Mouse (Mus musculus) testis, adult 2 months (tissue): ENCODE data around the gene Psat1. TPM values are rescaled to one million over a fixed set of nuclear protein-coding genes. Genes with fewer than 3 reads are reported as not detected.

Source experiments
- H3K27ac ChIP-seq: fragments of 200-500 bp; 2 replicates; pipeline ENCODE4 v1.5.1; 2012; ENCODE audit warnings: low read depth, low read length; ENCODE audit not compliant: control insufficient read depth, insufficient read depth
- H3K27me3 ChIP-seq: fragments of 200-500 bp; 2 replicates; pipeline ENCODE4 v1.6.1; 2012; ENCODE audit warnings: mild to moderate bottlenecking, low read length, moderate library complexity; ENCODE audit not compliant: control insufficient read depth, insufficient read depth
- H3K36me3 ChIP-seq: fragments of 200-500 bp; 2 replicates; pipeline ENCODE4 v1.6.1; 2012; ENCODE audit warnings: mild to moderate bottlenecking, low read length; ENCODE audit not compliant: control insufficient read depth, insufficient read depth
- H3K4me1 ChIP-seq: fragments of 200-500 bp; 2 replicates; pipeline ENCODE4 v1.6.1; 2012; ENCODE audit warnings: low read length; ENCODE audit not compliant: control insufficient read depth, insufficient read depth
- H3K4me3 ChIP-seq: fragments of 200-500 bp; 2 replicates; pipeline ENCODE4 v1.5.1; 2012; ENCODE audit warnings: low read depth, mild to moderate bottlenecking, low read length, moderate library complexity, mixed read lengths; ENCODE audit not compliant: control insufficient read depth
- CTCF ChIP-seq: fragments of 200-500 bp; IDR thresholded peaks from 2 replicates; pipeline ENCODE4 v1.5.1; 2012; ENCODE audit warnings: low read depth, mild to moderate bottlenecking, inconsistent platforms, low read length, moderate library complexity; ENCODE audit not compliant: control insufficient read depth, insufficient read depth, insufficient replicate concordance
- POLR2A ChIP-seq: fragments of 200-500 bp; IDR thresholded peaks from 2 replicates; pipeline ENCODE4 v1.6.1; 2012; ENCODE audit warnings: low read depth, mild to moderate bottlenecking, inconsistent platforms, low read length, moderate library complexity; ENCODE audit not compliant: control insufficient read depth
- polyA plus RNA-seq: library from polyadenylated mRNA; depleted of rRNA; stranded (reverse); fragments of >200 nt; gene quantifications from 2 replicates; pipeline ENCODE4 v1.2.3, GENCODE M21; 2012

Psat1 gene
- polyA plus RNA-seq, 1 experiment, result 13.5 TPM

DNA sequence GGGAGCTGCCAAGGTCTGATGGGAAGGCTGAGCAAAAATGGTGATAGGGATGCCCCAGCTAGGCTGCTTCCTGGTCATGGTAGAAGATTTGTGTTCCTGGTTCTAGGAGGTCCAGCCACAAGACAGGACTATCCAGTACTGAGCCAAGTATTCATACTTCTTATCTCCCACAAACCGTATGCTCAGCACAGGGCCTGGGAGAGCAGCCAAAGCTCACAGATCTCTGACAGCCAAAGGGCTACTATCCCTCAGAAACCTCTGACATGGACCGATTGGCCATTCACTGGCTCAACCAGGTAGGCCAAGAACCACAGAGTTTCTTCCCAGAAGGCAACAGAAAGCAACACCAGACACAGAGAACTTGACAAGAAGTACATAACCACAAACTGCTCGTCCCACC lies 36.1 kb downstream of the Psat1 start:
- no peaks in the 10 kb centered on the region for H3K36me3 ChIP-seq
- H3K27ac ChIP-seq, result no peak overlapping the region
- H3K4me1 ChIP-seq, result no peaks in the 10 kb centered on the region
- no peak overlapping the region for H3K4me3 ChIP-seq
- TF ChIP-seq POLR2A, result no peak
- no peak for TF ChIP-seq CTCF
- H3K27me3 ChIP-seq, result no peaks in the 10 kb centered on the region

DNA sequence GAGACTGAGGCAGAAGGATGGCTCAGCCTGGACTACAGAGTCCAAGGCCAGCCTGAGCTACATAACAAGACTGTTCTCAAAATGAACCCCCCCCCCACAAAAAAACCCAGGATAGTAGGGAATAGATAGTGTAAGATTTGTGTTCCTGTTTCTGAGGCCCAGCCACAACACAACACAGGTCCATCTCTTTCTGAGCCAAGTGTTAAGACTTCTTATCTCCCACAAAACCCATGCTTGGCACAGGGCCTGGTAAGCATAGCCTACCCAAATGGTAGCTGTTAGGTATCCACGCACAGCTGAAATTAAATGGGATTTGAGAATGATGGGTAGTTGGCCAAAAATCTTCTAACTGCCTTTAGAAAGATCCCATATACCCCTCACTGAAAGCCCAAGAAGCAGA lies 36.6 kb downstream of the Psat1 start:
- Histone ChIP-seq H3K36me3 (no peaks in the 10 kb centered on the region), H3K27ac (no peak overlapping the region), H3K4me1 (no peaks in the 10 kb centered on the region), H3K27me3 (no peaks in the 10 kb centered on the region), H3K4me3 (no peak overlapping the region)
- TF ChIP-seq POLR2A (no peak), CTCF (no peak)

DNA sequence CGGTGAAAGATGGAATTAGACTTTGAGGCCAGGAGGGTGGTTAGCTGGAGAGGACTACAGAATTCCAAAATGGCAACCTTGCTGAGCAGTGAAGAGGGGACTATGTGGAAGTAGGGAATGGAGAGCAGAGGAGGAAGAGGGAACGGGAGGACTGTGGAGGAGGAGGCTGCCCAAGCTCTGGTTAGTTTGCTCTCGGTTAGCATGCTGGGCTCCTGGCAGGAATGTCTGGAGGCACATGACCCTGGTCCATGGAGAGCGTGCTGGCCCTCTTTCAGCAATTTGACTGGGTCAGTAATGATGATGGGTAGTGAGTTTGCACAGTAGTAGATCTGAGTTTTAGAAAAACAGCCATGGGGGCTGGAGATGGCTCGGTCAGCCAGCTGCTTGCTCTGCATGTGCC lies 39.1 kb downstream of the Psat1 start:
- no peak for TF ChIP-seq POLR2A
- no peak for TF ChIP-seq CTCF
- no peaks in the 10 kb centered on the region for H3K4me1 ChIP-seq
- H3K27me3 ChIP-seq, result no peaks in the 10 kb centered on the region
- H3K4me3 ChIP-seq, result no peak overlapping the region
- H3K27ac ChIP-seq, result no peak overlapping the region
- H3K36me3 ChIP-seq, result no peaks in the 10 kb centered on the region

DNA sequence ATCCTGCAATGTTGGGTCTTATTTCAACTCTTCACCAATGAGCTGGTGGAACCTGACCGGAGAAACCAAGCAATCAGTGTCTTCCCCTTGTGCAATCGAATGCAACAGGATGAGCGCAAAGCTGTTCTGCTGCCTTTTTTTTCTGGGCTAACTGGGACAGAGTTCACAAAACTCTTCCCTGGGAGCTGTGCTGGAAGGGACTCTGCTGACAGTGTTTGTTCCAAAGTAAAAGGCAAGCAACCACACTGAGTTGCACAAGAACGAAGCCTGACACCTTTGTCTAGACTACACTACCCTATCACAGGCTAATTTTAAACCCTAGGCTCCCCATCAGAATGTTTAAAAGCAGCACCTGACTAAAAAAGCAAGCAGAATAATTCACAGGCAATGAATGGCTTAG lies 42.4 kb downstream of the Psat1 start:
- Histone ChIP-seq H3K27me3 (no peaks in the 10 kb centered on the region), H3K4me3 (no peak overlapping the region), H3K27ac (no peak overlapping the region), H3K36me3 (no peaks in the 10 kb centered on the region), H3K4me1 (no peaks in the 10 kb centered on the region)
- TF ChIP-seq POLR2A, result no peak
- no peak for TF ChIP-seq CTCF

DNA sequence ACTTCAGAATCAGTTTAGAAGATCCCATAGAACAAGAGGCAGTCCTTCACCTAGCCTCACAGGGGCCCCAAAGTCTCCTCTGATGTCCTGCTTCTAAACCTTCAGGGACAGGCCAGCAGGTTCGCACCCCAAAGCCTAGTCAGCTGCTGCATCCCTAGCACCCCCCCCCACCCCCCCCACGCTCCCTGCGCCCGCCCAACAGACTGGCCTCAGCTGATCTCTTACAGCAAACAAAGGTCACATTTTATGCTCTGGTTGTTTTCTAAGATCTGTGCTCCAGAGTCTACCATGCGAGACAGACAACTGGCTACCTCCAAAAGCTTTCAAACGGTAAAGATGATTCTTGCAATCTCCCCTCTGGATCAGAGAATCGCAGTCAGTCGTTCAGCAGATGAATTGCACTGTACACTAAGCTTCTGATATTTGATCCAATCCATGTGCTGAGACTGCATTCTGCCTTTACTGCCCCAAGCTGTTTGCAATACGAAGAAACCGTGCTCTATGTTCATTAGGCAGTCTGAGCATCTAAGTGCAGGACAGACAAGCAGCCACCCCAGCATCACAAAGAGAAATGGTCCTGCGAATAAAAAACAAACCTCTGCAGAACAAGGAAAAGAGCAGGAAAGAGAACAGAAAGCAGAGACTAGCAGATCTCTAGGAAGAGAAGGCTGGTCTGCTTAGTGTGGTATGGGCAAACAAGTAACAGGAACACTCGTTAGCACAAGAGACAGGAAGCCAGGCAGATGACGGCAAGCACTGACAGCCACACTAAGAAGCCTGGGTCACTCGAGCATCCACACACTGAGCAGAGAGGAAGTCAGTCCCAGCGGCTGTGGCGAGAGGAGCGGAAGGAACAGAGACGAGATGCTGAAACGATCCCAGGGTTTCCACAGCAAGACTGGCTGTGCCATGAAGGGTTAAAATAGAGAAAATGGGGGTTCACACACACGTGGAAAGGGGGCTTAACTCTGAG lies 43.3 kb downstream of the Psat1 start:
- no peak overlapping the region for H3K27ac ChIP-seq
- H3K4me3 ChIP-seq, result no peak overlapping the region
- H3K27me3 ChIP-seq, result no peaks in the 10 kb centered on the region
- no peak for TF ChIP-seq CTCF
- TF ChIP-seq POLR2A, result no peak
- no peaks in the 10 kb centered on the region for H3K36me3 ChIP-seq
- H3K4me1 ChIP-seq, result no peaks in the 10 kb centered on the region

DNA sequence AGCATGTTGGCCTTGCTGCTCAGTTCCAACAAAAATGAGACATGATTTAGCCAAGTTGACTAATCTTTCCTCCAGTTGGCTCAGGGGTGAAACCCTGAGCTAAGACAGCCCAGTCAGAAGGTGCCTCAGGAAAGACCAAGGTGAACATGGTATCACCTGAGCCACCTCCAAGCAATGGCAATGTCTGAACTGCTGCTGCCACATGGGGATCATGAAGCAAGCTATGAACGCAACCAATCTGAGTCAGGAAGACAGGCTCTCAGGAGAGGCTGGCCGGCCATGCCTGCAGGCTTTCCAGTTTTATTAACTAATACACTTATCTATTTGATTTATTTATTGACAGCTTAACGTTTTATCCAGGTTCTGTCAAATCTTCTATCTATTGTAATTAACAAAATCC lies 51.5 kb downstream of the Psat1 start:
- TF ChIP-seq CTCF (no peak), POLR2A (no peak)
- no peak overlapping the region for H3K4me3 ChIP-seq
- no peaks in the 10 kb centered on the region for H3K4me1 ChIP-seq
- H3K27ac ChIP-seq, result no peak overlapping the region
- H3K27me3 ChIP-seq, result no peaks in the 10 kb centered on the region
- no peaks in the 10 kb centered on the region for H3K36me3 ChIP-seq

DNA sequence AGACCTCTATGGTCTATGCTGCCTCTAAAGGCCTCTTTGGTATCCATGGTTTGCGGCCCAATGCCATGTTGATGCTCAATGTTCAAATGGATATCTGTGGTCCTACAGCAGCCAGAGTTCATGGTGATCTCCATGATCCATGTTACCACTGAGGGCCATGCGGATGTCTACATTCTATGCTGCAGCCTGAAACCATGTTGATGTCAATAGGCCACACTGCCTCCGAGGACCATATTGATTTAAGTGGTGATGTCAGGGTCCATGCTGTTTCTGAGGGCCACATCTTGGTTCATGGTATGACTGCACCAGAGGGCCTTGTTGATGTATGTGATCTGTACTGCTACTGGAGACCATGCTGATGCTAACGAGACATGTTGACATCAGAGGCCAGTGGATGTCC lies 55.0 kb downstream of the Psat1 start:
- TF ChIP-seq POLR2A (no peak), CTCF (no peak)
- Histone ChIP-seq H3K4me3 (no peak overlapping the region), H3K27me3 (no peaks in the 10 kb centered on the region), H3K4me1 (no peaks in the 10 kb centered on the region), H3K27ac (no peak overlapping the region), H3K36me3 (no peaks in the 10 kb centered on the region)

DNA sequence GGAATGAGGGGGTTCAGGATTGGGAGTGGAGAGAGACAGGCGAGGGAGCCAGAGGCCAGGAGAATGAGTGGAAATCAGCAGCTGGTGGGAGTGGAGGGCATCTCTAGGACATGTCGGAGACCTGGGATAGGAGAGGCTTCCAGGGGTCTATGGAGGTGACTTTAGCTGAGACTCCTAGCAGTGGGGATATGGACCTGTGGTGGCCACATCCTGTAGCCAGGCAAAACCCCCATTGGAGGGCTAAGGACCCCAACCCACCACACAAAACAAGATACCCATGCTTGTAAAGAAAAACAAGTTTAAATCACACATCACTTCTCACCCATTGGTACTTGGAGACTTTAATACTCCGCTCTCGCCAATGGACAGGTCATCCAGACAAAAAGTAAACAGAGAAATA lies 58.7 kb downstream of the Psat1 start:
- H3K4me3 ChIP-seq, result no peak overlapping the region
- no peak for TF ChIP-seq CTCF
- no peak for TF ChIP-seq POLR2A
- H3K4me1 ChIP-seq, result no peaks in the 10 kb centered on the region
- no peaks in the 10 kb centered on the region for H3K36me3 ChIP-seq
- no peaks in the 10 kb centered on the region for H3K27me3 ChIP-seq
- no peak overlapping the region for H3K27ac ChIP-seq
